8 mouse cellular contexts compared by ENCODE assay signal in the genomic region with DNA sequence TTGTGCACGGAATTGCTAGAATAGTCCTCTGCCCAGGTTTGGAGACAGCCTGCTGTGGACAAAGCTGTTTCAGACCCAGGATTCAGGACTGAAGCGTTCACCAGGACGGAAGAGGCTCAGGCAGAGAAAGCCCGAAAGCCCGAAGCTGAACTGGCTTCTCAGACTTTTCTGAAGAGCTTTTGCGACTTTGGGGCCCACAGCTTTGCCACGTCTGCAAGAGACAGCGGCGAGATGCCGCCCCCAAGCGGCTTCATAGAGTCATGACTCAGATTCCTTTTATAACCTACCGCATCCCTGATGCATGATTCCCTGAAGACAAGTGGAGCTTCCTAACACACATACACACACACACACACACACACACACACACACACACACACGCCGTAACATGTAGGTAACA. TPM values are rescaled to one million over a fixed set of nuclear protein-coding genes. Genes with fewer than 3 reads are reported as not detected.
DNase-seq lines count a peak whose midpoint lies in the region; ATAC-seq and TF ChIP-seq lines count a peak whose summit lies in the region.

No protein-coding gene starts in this region.

- no peaks in the 10 kb centered on the region for H3K27me3 ChIP-seq in E14TG2a.4 (ENCODE audit: insufficient read depth, low read length)
- 0 out of 2 replicates have a peak, but pooled peaks cover 5% of the 10 kb centered on the region for H3K27me3 ChIP-seq in embryonic facial prominence, embryonic 13.5 days
- H3K27me3 ChIP-seq in heart, embryonic 10.5 days (ENCODE audit: insufficient read depth, poor library complexity, severe bottlenecking): no peaks in the 10 kb centered on the region

- H3K9me3 ChIP-seq in E14TG2a.4 (ENCODE audit: low read length): peaks cover 13% of the 10 kb centered on the region
- H3K9me3 ChIP-seq in embryonic facial prominence, embryonic 13.5 days: no peaks in the 10 kb centered on the region
- H3K9me3 ChIP-seq in heart, embryonic 10.5 days: no peaks in the 10 kb centered on the region

- WGBS in embryonic facial prominence, embryonic 13.5 days: 15% methylated on average over 14 of the region's 14 CpGs
- WGBS in heart, embryonic 10.5 days: 19% methylated on average over 14 of the region's 14 CpGs
- 10% methylated on average over 14 of the region's 14 CpGs for WGBS in lung, adult 2 months

- no peak for ATAC-seq in embryonic facial prominence, embryonic 13.5 days (ENCODE audit: insufficient number of reproducible peaks, insufficient read depth, low FRiP score, low TSS enrichment, low read depth)

- no peak overlapping the region for H3K27ac ChIP-seq in embryonic facial prominence, embryonic 13.5 days
- H3K27ac ChIP-seq in heart, embryonic 10.5 days: no peak overlapping the region; the same call in 1 of the 2 replicates

- peak; percentile 76 for DNase-seq in adrenal gland, postnatal 25 days
- DNase-seq in heart, embryonic 10.5 days (ENCODE audit: low spot score): peak; percentile 87
- peak; percentile 75 for DNase-seq in kidney, postnatal 14 days
- DNase-seq in lung, adult 2 months: peak; percentile 56
- peak; percentile 89 for DNase-seq in retina, embryonic 14.5 days (ENCODE audit: low spot score)
- peak; percentile 63 to 70 for DNase-seq in urinary bladder, postnatal 36 days (ENCODE audit: low spot score in 2 of 2)

- peak overlapping the region; percentile 62 for H3K9ac ChIP-seq in embryonic facial prominence, embryonic 13.5 days

- no peaks in the 10 kb centered on the region for H3K4me1 ChIP-seq in E14TG2a.4 (replicated peaks; ENCODE audit: low read depth, low read length)
- peaks cover 11% of the 10 kb centered on the region for H3K4me1 ChIP-seq in embryonic facial prominence, embryonic 13.5 days
- 0 out of 2 replicates have a peak, but pooled peaks cover 4% of the 10 kb centered on the region for H3K4me1 ChIP-seq in heart, embryonic 10.5 days
- H3K4me1 ChIP-seq in lung, adult 2 months (ENCODE audit: control insufficient read depth, insufficient read depth, low read length): no peaks in the 10 kb centered on the region; the same call in 1 of the 2 replicates

- H3K4me2 ChIP-seq in embryonic facial prominence, embryonic 13.5 days: peak overlapping the region; percentile 28; the same call in 1 of the 2 replicates

- TF ChIP-seq CTCF in E14TG2a.4 (conservative IDR thresholded peaks at IDR 0.05; ENCODE audit: low read length): 0 out of 2 replicates have a peak, but pooled peaks have one; percentile 8
- TF ChIP-seq CTCF in lung, adult 2 months (IDR thresholded peaks at IDR 0.05; ENCODE audit: insufficient read depth, low read length): peak; percentile 73

- no peaks in the 10 kb centered on the region for H3K36me3 ChIP-seq in E14TG2a.4 (ENCODE audit: insufficient read depth, low read length)
- H3K36me3 ChIP-seq in embryonic facial prominence, embryonic 13.5 days: no peaks in the 10 kb centered on the region
- H3K36me3 ChIP-seq in heart, embryonic 10.5 days: no peaks in the 10 kb centered on the region

- no peak overlapping the region for H3K4me3 ChIP-seq in E14TG2a.4 (replicated peaks; ENCODE audit: low read length)
- no peak overlapping the region for H3K4me3 ChIP-seq in embryonic facial prominence, embryonic 13.5 days
- no peak overlapping the region for H3K4me3 ChIP-seq in heart, embryonic 10.5 days
- no peak overlapping the region for H3K4me3 ChIP-seq in lung, adult 2 months (replicated peaks; ENCODE audit: extremely low read depth, low read depth, low read length)

- no peak for TF ChIP-seq POLR2A in lung, adult 2 months (IDR thresholded peaks at IDR 0.05; ENCODE audit: borderline replicate concordance, extremely low read depth, low read depth, low read length)

RNA-seq across cellular contexts. Expression of a gene that starts 21.0 kb away (rescaled TPM):
- total RNA-seq in adrenal gland, postnatal 25 days (2021): 1.1 and 1.8 TPM in 2 replicates
- 0.89 and 1.4 TPM in 2 replicates for polyA plus RNA-seq in embryonic facial prominence, embryonic 13.5 days (2015; fragmentation: Nextera tagmentation; extraction: Ambion mirVana)
- 0.90 and 0.93 TPM in 2 replicates for polyA plus RNA-seq in heart, embryonic 10.5 days (2016; fragmentation: Nextera tagmentation; extraction: Ambion mirVana)
- polyA plus RNA-seq in lung, adult 2 months (2012; rRNA removed): 2.6 and 4.1 TPM in 2 replicates

RNA-seq across cellular contexts. Expression of a gene that starts 21.1 kb away (rescaled TPM):
- total RNA-seq in adrenal gland, postnatal 25 days (2021): 592 and 680 TPM in 2 replicates
- polyA plus RNA-seq in embryonic facial prominence, embryonic 13.5 days (2015; fragmentation: Nextera tagmentation; extraction: Ambion mirVana): 327 and 355 TPM in 2 replicates
- polyA plus RNA-seq in heart, embryonic 10.5 days (2016; fragmentation: Nextera tagmentation; extraction: Ambion mirVana): 293 and 360 TPM in 2 replicates
- polyA plus RNA-seq in lung, adult 2 months (2012; rRNA removed): 1,219 and 1,294 TPM in 2 replicates

RNA-seq across cellular contexts. Expression of a gene that starts 24.9 kb away (rescaled TPM):
- not detected in 2 replicates for total RNA-seq in adrenal gland, postnatal 25 days (2021)
- 0.07 and 0.18 TPM in 2 replicates for polyA plus RNA-seq in embryonic facial prominence, embryonic 13.5 days (2015; fragmentation: Nextera tagmentation; extraction: Ambion mirVana)
- not detected in 2 replicates for polyA plus RNA-seq in heart, embryonic 10.5 days (2016; fragmentation: Nextera tagmentation; extraction: Ambion mirVana)
- polyA plus RNA-seq in lung, adult 2 months (2012; rRNA removed): 0.04 TPM in 1 of 2 replicates, not detected in the other

RNA-seq across cellular contexts. Expression of a gene that starts 55.7 kb away (rescaled TPM):
- 30.9 and 35.0 TPM in 2 replicates for total RNA-seq in adrenal gland, postnatal 25 days (2021)
- polyA plus RNA-seq in embryonic facial prominence, embryonic 13.5 days (2015; fragmentation: Nextera tagmentation; extraction: Ambion mirVana): 69.3 and 73.7 TPM in 2 replicates
- polyA plus RNA-seq in heart, embryonic 10.5 days (2016; fragmentation: Nextera tagmentation; extraction: Ambion mirVana): 65.2 and 77.8 TPM in 2 replicates
- 4.4 and 9.5 TPM in 2 replicates for polyA plus RNA-seq in lung, adult 2 months (2012; rRNA removed)
